Mouse (Mus musculus) spleen, adult 18-20 months (tissue): ENCODE data around the gene Galntl6.
"Not testable (repeated sequence)": the region's sequence is repeated elsewhere in the genome, so short reads cannot be mapped to it uniquely, and the experiment has no call there.

Experiments used
- DNase-seq, 2 experiments: peaks; one replicate each; pipeline ENCODE4 v3.0.0; 2022; ENCODE audit warnings: mixed read lengths in 2 of 2

The Galntl6 gene

GRCm38 (mm10) chr8:58597834-58598233, 314.6 kb downstream of the Galntl6 start:
- DNase-seq: no peak

- DNase-seq: no peak
Measured at GRCm38 (mm10) chr8:58575346-58575745, 337.1 kb downstream of the Galntl6 start.

DNA sequence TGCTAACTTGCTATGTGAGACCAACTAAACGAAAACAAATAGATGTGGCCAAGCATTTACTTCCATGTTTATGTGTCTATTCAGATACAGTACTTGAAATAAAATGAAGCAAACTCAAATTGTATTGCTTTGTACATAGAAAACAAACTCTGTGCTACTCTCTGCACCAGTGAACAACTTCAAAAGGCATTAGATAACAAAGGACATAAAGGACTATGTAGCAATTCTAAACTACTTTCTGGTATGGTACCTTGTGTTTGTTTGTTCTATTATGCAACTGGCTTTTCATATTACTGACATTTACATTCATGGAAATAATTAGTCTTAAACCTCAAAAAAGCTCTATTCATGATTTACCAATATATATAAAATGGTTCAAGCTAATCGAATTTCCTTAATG, 344.4 kb downstream of the Galntl6 start:
- no peak for DNase-seq

DNA sequence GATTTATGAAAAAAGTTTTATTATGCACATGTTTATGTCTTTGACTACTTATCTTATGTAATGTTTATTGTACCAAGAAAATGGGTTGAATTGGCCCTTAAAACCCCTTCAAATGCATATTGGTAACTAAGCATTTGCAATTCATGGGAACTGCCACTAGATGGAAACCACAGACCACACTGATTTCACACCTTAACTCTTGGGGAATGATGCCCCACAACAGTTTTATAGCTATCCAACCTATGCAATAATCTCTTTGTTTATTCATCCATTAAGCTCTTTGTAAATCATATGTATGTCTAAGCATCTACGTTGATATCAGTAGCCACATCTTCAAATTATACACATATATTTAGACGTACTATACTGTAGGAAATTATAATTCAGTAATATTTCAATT, 346.3 kb downstream of the Galntl6 start:
- no peak for DNase-seq

GRCm38 (mm10) chr8:58535781-58536180, 376.7 kb downstream of the Galntl6 start:
- no peak for DNase-seq

GRCm38 (mm10) chr8:58534631-58535030, 377.8 kb downstream of the Galntl6 start:
- no peak for DNase-seq

DNA sequence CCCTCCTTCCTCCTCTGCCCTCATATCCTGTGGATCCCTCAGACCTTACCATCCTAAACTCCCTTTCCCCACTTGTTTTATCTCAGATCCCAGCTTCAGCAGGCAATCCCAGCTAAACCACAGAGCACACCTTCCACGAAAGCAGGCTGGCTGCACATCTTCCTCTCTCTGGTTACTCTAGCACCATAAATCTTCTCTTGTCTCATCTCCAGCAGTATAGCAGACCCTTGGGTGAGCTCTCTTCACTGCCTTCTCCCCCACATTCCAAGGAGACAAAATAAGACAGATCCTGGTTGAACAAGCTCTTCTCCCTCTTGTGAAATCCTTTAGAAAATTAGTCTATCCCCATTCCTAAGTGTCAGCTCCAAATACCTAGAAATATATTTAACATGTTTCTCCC, 389.0 kb downstream of the Galntl6 start:
- no peak for DNase-seq

DNA sequence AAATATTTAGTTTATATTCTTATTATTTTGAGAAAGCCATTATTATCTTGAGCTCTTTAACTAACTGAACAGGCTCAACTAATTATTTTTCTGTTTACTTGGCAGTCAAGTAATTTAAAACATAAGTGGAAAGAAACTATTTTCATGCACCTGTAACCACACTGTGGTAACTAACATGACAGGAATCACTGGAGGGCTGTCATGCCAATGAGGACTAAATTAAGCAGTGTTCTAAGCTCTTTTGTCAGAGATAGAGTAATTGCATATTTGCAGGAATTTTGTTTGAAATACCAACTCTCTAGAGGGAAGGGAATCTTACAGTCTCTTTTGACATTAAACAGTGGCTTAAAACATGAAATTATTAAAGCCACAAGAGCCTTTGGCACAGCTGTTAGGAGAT, 390.5 kb downstream of the Galntl6 start:
- DNase-seq: no peak

DNA sequence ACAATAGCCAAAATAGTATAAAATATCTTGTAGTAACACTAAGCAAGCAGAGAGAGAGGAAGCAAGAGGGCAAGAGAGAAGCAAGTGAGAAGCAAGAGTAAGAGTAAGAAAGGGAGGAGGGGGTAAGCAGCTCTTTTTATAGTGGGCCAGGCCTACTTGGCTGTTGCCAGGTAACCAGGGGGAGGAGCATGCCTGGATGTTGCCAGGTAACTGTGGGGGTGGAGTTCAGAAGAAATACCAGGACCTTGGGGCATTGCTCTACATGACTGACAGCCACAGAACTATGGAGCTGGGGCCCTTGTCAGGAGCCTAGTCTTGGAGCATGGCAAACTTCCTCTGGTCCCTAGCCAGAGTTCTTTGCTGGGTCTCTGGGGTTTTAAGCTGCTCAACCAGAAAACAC, 401.9 kb downstream of the Galntl6 start:
- DNase-seq: no peak

- DNase-seq: no peak
Measured at GRCm38 (mm10) chr8:58509051-58509450, 403.4 kb downstream of the Galntl6 start.

DNA sequence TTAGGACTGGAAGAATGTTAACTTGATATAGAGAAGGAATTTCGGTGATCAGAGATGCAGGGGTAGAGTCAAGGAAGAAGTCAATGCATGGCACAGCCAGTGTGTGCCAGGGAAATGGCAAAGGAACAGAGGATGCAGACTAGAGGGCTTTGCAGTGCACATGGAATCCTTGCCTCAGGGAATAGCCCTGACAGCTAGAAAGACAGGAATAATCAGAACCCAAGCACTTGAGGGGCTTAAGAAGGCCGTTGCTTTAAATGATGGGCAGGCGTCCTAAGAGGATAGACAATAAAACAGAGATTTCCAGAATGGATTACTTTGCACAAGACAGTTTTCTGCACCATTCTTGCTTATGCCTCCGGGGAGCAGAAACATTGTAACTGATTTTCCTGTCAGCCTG, 425.3 kb downstream of the Galntl6 start:
- no peak for DNase-seq

DNA sequence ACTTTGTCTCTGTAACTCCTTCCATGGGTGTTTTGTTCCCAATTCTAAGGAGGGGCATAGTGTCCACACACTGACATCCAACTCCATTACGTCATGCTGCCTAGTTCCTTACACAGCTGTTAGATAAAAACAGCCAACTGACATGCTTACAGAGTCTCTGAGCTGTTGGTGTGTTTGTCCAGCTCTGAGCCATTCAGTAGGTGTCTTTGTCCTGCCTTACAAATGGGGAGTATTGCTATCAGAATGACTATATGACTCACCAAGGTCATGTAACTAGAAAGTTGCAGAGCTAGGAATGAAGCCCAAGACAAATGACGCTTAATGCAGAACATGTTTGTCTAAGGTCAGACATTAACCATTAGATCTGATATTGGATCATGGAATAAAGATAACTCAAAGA, 449.1 kb downstream of the Galntl6 start:
- DNase-seq: not testable (repeated sequence)

GRCm38 (mm10) chr8:58442696-58443095, 469.7 kb downstream of the Galntl6 start:
- no peak for DNase-seq

DNA sequence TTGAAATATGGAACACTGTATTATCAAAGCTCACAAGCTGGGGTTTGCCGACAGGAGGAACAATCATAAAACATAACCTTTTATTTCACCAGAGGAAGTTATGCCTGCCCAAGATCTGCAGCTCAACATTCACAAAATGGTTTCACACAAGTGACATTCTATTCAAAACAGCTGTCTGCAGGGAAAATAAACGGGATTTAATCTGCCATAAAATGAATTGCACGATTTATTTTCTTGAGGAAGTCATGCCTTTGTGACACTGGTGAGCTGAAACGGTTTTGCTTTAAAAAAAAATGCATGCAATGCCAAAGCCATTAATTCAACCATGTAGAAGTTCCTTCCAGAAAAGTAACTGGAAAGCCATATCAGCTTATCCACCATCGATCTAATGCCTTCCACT, 494.0 kb downstream of the Galntl6 start:
- DNase-seq: no peak

- no peak for DNase-seq
Measured at GRCm38 (mm10) chr8:58417551-58417950, 494.9 kb downstream of the Galntl6 start.

- no peak for DNase-seq
Measured at GRCm38 (mm10) chr8:58396500-58396899, 515.9 kb downstream of the Galntl6 start.

DNA sequence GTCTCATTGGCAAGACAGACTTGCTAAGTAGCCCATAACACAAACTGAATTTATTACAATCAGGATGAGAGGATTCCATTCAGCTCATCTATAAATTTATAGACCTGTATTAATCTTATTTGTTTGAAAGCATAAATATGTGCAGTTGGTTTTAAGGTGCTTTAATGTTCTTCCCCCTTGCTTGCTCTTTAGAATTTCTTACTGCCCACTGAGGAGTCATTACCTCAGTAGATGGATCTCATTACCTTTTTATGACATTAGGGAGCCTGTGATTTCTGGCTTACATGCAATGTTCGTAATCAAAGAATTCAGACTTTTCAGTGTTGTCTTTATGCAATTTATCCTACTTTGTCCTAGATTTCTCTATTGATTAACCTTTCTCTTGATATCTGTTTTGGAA, 516.6 kb downstream of the Galntl6 start:
- DNase-seq: no peak

- no peak for DNase-seq
Measured at GRCm38 (mm10) chr8:58372389-58372788, 540.1 kb downstream of the Galntl6 start.

DNA sequence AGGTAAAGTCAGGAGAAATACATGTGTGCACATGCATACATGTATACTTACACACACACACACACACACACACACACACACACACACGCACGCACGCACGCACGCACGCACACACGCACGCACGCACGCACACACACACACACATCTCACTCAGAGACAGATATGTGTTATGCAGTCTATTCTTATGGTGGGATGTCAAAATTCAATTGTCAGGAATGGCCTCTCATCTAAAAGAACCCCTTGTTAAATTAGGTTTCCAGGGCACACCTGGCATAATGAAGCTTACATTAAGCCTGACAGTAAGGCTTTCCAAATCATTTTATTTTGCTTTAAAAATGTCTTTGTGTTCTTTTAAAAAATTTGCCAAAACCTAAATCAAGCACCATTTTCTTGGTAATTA, 540.5 kb downstream of the Galntl6 start:
- DNase-seq: no peak

- no peak for DNase-seq
Measured at GRCm38 (mm10) chr8:58331151-58331550, 581.3 kb downstream of the Galntl6 start.

DNA sequence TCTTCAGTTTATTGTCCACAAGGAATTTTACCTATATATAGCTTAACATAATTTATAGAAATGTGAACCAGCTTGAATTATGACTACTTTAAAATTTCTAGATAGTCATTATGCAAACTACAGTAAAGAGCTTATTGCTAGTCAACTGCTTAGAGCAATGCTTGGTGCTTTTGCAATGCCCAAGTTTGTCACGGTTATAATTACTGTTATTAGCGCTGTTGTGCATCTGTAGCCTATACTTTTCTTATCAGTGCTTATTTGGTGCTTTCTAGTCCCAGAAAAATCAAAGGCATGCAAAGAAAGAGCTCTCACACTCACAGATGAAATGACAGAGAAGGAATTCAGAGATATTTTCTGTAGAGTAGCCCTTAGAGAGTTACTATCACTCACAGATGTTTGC, 599.0 kb downstream of the Galntl6 start:
- DNase-seq: no peak

- DNase-seq: no peak
Measured at GRCm38 (mm10) chr8:58291487-58291886, 621.0 kb downstream of the Galntl6 start.

DNA sequence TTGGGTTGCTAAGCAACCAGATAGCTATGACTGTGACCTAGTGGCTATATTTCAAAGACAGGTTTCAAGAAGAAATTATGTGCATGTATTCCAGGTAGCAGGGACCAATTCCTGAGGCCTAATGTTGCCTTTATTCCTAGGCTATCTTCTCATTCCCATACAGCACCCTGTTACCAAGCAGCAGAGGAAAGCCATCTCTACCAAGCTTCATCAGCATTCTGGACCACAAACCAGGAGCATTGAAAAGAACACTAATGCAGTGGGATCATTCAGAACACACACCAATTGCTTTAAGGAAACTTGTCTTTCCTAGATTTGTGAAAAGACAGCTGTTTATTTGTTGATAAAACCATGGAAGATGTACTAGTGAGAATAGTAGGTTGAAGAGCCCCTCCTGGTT, 622.4 kb downstream of the Galntl6 start:
- DNase-seq: no peak

DNA sequence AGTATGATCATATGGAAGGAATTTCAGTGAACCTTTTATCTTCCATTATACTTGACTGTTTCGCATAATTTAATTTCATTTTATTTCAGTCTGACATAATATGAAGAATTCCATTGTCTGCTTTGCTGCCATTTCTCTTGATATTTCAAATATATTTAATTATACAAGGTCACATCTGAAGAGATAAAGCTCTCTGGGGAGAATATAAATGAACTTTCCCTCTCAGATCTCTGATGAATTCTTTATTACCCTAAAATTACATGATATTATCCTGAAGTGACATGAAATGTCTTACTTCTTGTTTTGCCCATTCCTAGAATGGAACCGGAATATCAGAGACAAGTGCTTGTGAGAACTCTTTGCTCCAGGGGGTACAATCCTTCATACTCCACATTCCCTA, 647.0 kb downstream of the Galntl6 start:
- no peak for DNase-seq

DNA sequence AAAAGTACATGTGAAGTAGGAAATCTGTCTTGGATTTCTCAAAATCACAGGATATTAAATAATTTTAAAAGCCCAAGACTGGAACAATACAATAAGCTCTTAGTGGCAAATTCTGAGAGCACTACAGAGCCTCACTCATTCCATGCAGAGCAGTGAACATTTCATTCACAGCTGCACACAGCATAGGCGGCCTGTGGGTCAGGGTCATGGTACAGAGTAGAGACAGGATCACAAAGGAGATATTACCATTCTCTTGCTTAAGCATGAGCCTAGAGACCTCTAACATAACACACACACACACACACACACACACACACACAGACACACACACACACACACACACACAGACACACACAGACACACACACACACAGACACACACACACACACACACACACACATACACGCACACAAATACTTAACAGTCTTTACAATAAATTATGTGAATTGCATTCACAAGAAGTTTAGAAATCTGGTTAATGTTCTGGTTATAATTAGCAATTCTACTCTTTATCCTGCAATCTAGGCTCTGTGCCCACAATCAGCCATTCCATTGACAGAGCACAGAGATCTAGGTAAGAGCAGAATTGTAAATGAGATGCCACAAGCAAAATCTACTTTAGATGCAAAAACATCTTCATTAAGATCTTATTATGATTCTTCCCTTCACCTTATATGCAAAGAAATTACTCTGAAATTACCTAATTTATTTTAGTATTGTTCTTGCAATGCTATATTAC, 653.7 kb downstream of the Galntl6 start:
- no peak for DNase-seq
